Mouse (Mus musculus) midbrain, embryonic 14.5 days (tissue): Measurements from ENCODE around the gene Axin2. TPM values are rescaled to one million over a fixed set of nuclear protein-coding genes. Genes with fewer than 3 reads are reported as not detected.
A peak's percentile ranks its signal among the peaks of the same experiment; 100 is the strongest.

Experiments
- ATAC-seq: fragments of 200-750 bp; cut with Nextera tagmentation; 2 replicates; pipeline ENCODE4 v1.8.0; 2017; ENCODE audit warnings: moderate number of reproducible peaks, moderate library complexity; ENCODE audit not compliant: low FRiP score, low TSS enrichment
- DNase-seq: peaks from one replicate; pipeline ENCODE4 v3.0.0-alpha.2; 2015
- H3K27ac ChIP-seq: fragments of 300-500 bp; sonication (generic); replicated peaks from 2 replicates; pipeline ENCODE4 v1.5.1; 2014; ENCODE audit warnings: mild to moderate bottlenecking, low read depth, low read length, moderate library complexity
- H3K27me3 ChIP-seq: fragments of 300-500 bp; sonication (generic); 2 replicates; pipeline ENCODE4 v1.6.1; 2014; ENCODE audit warnings: low read length, control low read depth, mixed read lengths; ENCODE audit not compliant: control insufficient read depth, insufficient read depth
- H3K36me3 ChIP-seq: fragments of 300-500 bp; sonication (generic); 2 replicates; pipeline ENCODE4 v1.6.1; 2014; ENCODE audit warnings: low read length, control low read depth; ENCODE audit not compliant: control insufficient read depth, insufficient read depth
- H3K4me1 ChIP-seq: fragments of 300-500 bp; sonication (generic); 2 replicates; pipeline ENCODE4 v1.6.1; 2014; ENCODE audit warnings: mild to moderate bottlenecking, antibody characterized with exemption, low read length, control low read depth; ENCODE audit not compliant: control insufficient read depth, insufficient read depth
- H3K4me2 ChIP-seq: fragments of 300-500 bp; sonication (generic); 2 replicates; pipeline ENCODE4 v1.6.1; 2014; ENCODE audit warnings: mild to moderate bottlenecking, low read length, moderate library complexity
- H3K4me3 ChIP-seq: fragments of 300-500 bp; sonication (generic); replicated peaks from 2 replicates; pipeline ENCODE4 v1.5.1; 2014; ENCODE audit warnings: low read depth, low read length
- H3K9ac ChIP-seq: fragments of 300-500 bp; sonication (generic); replicated peaks from 2 replicates; pipeline ENCODE4 v1.6.1; 2014; ENCODE audit warnings: mild to moderate bottlenecking, low read length, moderate library complexity
- H3K9me3 ChIP-seq: fragments of 300-500 bp; sonication (generic); 2 replicates; pipeline ENCODE4 v1.6.1; 2016; ENCODE audit warnings: low read length, control low read depth, mixed read lengths; ENCODE audit not compliant: control insufficient read depth
- WGBS: fragments of 180-500 bp; shearing (Covaris S2); extraction: QIAGEN DNeasy Blood & Tissue Kit; methylation state at CpG from one replicate; pipeline ENCODE4 v1.1.7; 2014; 5-methylcytosine and 5-hydroxymethylcytosine counted together
- polyA plus RNA-seq: library from polyadenylated mRNA; unstranded; fragments of >200 nt; fragmentation: Nextera tagmentation; extraction: Ambion mirVana; gene quantifications from 2 replicates; pipeline ENCODE4 v1.2.1, GENCODE M21; 2014

Gene Axin2
- polyA plus RNA-seq, 1 experiment from 2014 or later = 19.4 TPM

DNA sequence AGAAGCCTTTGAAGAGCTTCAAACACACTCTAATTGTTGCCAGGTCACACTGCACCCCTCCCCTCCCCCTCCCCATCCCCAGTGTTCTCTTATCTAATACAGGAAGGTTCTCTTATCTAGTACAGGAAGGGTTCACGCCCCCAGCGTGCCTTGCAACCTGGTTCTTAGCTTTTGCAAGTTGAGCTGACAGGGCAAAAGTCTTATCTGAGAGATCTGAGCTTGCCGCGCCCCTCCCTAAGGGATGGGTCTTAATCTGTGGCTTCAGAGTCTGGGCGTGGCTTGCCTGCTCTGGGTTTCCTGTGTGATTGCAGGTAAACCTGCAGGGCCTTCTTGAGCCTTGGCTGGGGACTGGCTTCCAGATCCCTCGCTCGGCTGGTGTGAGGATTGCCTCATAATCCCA lies 9.2 kb upstream of the Axin2 start:
- Histone ChIP-seq H3K9me3 (0 out of 2 replicates have a peak, but pooled peaks cover 3% of the 10 kb centered on the region), H3K27me3 (no peaks in the 10 kb centered on the region)
- WGBS = 37% methylated on average over 7 of the region's 7 CpGs

DNA sequence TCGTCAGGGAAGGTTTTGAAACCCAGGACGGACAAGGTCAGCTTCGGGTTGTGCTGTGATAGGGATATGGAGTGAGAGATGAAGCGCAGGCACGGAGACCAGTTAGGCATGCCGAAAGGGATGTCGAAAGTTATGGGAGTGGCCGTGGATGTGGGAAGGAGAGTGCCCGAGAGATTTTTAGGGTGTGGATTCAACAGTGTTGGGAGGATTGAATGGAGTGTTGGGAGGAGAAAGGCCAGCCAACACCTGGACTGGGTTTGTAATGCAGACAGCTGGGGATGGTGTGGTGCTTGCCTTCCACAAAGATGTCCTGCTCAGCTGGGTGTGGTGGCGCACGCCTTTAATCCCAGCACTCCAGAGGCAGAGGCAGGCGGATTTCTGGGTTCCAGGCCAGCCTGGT lies 8.0 kb upstream of the Axin2 start:
- peaks cover 6% of the 10 kb centered on the region; the same call in 1 of the 2 replicates for H3K4me1 ChIP-seq
- no peak overlapping the region for H3K4me2 ChIP-seq
- no peak overlapping the region for H3K4me3 ChIP-seq
- H3K36me3 ChIP-seq = no peaks in the 10 kb centered on the region
- DNase-seq (no peak), ATAC-seq (no peak)
- WGBS = 95% methylated on average over 12 of the region's 12 CpGs
- no peak overlapping the region for H3K9ac ChIP-seq
- H3K9me3 ChIP-seq = 0 out of 2 replicates have a peak, but pooled peaks cover 3% of the 10 kb centered on the region
- H3K27me3 ChIP-seq = no peaks in the 10 kb centered on the region
- no peak overlapping the region for H3K27ac ChIP-seq

More for the DNA sequence above, 9.2 kb upstream of the Axin2 start:
- DNase-seq (no peak), ATAC-seq (no peak)
- Histone ChIP-seq H3K36me3 (no peaks in the 10 kb centered on the region), H3K4me1 (peaks cover 5% of the 10 kb centered on the region; the same call in 1 of the 2 replicates), H3K27ac (no peak overlapping the region), H3K9ac (no peak overlapping the region), H3K4me2 (no peak overlapping the region), H3K4me3 (no peak overlapping the region)

DNA sequence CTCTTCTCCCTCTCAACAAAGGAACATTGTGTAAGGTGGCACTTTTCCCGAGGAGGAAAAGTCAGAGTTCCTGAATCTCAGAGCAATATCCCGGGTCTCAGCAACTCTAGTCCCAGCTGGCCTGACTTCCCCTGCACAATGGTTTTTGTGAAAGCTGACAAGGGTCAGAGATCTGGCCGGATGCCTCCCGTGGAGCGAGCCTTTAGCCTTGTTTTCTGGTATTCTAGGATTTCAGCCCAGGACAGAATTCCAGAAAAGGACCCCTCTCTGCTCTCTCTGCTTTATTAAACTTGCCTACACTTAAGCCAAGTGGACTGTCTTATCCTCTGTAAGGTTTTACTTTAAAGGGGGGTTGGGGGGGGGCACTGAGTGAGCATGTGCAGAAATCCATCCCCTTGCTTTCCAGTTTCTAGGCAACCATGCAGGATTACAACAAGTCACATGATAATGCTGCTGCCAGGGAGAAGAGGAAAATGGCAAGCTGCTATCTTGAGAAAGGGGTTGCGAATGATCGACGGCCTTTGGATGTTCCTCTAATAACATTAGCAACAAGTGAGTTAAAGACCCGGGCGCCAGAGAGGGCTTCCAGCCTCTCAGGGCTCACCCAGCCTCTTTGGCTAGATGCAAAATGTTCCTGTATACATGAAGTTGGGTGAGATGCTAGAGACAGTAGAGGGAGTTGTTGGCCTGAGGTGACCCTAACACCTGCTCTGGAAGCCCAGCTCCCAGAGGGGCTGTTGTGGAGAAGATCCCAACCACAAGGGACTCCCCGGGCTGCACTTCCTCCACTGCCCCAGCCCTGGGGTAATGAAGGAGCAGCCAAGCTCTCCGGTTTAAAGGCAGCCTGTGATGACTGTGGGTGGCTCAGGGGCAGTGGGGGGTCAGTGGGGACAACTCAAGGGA lies 2.5 kb upstream of the Axin2 start:
- ATAC-seq (no peak), DNase-seq (peak; percentile 83)
- WGBS = under 1% methylated on average over 12 of the region's 12 CpGs
- Histone ChIP-seq H3K27me3 (no peaks in the 10 kb centered on the region), H3K4me2 (peak overlapping the region; percentile 47), H3K36me3 (no peaks in the 10 kb centered on the region), H3K9me3 (0 out of 2 replicates have a peak, but pooled peaks cover 3% of the 10 kb centered on the region), H3K27ac (peak overlapping the region; percentile 66), H3K4me3 (no peak overlapping the region; the same call in 1 of the 2 replicates), H3K9ac (no peak overlapping the region; the same call in 1 of the 2 replicates), H3K4me1 (peaks cover 24% of the 10 kb centered on the region)

DNA sequence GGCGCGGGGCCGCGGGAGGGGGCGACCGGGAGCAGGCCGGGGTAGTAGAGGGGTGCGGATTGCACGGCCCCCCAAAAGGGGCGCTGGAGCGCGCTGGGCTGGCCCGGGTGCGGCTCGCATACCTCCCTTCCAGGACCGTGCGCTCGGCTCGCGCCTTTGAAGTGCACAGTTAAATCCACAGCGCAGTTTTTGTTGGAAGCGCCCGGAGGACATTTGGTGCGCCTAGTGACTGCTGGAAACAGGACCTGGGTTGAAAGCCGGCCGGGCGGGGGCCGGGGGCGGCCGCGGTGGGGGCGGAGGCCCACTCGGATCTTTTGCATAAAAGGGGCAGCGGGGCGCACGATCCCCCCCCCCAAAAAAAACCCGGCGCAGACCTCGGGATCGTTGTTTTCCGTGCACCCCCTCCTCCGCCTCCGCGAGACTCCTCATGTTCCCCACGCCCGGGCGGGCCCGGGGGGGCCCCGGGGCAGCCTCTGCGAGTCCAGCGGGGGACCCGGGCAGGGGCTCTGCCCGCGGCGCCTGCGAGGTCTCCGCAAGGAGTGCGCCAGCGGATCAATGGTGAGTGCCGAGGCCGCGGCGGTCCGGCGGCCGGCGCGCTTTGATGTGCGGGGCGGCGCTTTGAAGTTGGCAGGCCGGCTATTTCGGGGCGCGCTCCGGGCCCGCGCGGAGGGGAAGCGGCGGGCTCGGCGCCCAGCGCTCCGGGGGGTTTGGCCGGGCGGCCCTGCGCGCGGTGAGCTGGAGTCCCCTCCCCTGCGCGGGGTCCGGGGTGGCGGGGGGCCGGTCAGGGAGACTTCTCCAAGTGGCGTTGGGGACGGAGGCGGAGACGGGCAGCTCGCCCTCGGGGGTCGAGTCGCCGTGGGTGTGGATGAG lies 722 bp downstream of the Axin2 start:
- ATAC-seq (peak; percentile 82), DNase-seq (peak; percentile 94)
- under 1% methylated on average over 99 of the region's 104 CpGs for WGBS
- Histone ChIP-seq H3K9me3 (no peaks in the 10 kb centered on the region), H3K36me3 (no peaks in the 10 kb centered on the region), H3K27ac (peak overlapping the region; percentile 100), H3K4me3 (peak overlapping the region; percentile 89), H3K4me2 (peak overlapping the region; percentile 90), H3K27me3 (no peaks in the 10 kb centered on the region), H3K4me1 (peaks cover 54% of the 10 kb centered on the region), H3K9ac (peak overlapping the region; percentile 90)

DNA sequence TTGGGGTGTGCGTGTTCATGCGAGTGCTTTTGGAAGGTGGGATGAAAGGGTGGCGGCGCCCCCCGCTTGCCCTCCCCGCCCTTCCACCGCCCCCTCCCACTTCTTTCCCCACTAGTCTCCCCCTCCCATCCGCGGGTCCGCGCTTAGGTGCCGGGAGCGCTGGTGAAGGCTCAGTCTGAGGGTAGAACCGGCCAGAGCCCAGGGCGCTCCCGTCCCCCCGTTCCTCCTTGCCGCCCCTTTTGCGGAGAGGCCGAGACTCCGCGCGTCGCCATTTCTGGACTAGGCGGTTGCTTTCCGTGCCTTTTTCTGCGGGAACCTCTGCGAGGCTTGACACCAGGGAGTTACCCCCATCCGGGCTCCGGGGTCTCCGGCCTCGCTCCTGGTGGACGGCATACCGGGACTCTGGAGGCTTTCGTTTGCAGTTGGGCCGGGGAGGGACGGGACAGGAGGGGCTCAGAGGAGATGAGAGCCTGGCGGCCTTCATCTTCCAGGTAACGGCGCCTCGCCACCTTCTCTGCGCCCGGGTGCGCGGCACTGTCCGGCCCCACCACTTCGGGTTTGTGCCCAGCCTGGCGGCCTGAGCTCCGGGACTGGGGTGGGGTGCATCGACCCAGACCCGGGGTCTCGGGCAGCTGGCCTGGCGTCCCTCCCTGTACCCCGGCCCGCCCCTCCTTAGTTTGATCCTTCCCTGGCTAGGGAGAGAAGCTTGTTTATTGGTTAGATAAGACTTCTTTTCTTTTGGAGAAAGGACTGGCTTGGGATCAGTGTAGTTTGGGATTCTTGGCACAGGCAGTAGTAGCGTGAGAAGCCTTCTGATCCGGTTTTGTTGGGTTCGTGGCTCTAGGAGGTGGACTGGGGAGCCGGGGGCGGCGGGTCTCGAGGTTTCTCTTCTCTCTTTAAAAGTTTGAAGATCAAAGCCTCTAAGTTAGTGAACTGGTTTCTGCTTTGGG lies 1.6 kb downstream of the Axin2 start:
- Histone ChIP-seq H3K4me1 (peaks cover 60% of the 10 kb centered on the region), H3K27ac (peak overlapping the region; percentile 100), H3K4me2 (peak overlapping the region; percentile 90), H3K4me3 (peak overlapping the region; percentile 89), H3K27me3 (no peaks in the 10 kb centered on the region), H3K36me3 (no peaks in the 10 kb centered on the region), H3K9me3 (no peaks in the 10 kb centered on the region), H3K9ac (peak overlapping the region; percentile 90)
- under 1% methylated on average over 59 of the region's 62 CpGs for WGBS
- ATAC-seq = peak; percentile 26
- peak; percentile 76 for DNase-seq

DNA sequence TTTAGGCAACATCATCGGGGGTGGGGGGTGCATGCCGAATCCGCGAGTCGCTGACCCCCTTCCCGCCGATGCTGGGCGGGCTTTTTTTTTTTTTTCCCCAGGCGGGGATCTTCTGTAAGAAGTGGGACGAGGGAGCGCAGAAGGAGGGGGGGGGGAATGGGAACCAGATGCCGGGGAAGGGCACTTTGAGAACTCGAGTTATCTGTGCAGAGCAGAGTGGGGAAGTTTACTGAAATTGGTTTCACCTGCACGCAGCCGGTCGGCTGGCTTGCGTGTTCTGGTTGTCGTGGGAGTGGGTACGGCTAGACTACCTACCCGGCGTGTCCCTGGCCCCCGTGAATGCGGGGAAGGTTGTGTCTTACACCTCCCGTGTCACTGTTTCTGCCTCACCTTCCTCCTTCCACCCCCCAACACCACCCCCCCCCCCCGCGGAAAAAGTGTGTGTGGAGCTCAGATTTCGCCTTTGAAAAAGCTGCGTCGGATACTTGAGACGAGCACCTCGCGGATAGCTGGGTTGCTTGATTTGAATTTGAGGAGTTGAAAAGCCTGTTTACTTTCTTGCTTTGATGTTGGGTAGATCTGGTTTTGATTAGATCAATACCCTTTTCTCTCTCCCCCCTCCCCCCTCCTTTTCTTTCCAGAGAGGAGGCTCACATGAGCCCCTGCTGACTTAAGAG lies 2.5 kb downstream of the Axin2 start:
- under 1% methylated on average over 29 of the region's 32 CpGs for WGBS
- Histone ChIP-seq H3K4me3 (peak overlapping the region; percentile 89), H3K9ac (peak overlapping the region; percentile 90), H3K4me1 (peaks cover 62% of the 10 kb centered on the region), H3K4me2 (peak overlapping the region; percentile 90), H3K36me3 (no peaks in the 10 kb centered on the region), H3K27ac (peak overlapping the region; percentile 100), H3K9me3 (no peaks in the 10 kb centered on the region), H3K27me3 (no peaks in the 10 kb centered on the region)
- ATAC-seq = no peak
- DNase-seq = peak; percentile 66

DNA sequence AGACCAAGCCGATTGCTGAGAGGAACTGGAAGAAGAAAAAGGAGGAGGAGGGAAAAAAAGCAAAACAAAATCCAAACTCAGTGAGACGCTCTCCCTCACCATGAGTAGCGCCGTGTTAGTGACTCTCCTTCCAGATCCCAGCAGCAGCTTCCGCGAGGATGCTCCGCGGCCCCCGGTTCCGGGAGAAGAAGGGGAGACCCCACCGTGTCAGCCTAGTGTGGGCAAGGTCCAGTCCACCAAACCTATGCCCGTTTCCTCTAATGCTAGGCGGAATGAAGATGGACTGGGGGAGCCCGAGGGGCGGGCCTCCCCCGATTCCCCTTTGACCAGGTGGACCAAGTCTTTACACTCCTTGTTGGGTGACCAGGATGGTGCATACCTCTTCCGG lies 3.0 kb downstream of the Axin2 start:
- Histone ChIP-seq H3K4me2 (peak overlapping the region; percentile 90), H3K4me1 (peaks cover 62% of the 10 kb centered on the region), H3K27ac (peak overlapping the region; percentile 100; the same call in 1 of the 2 replicates), H3K9ac (peak overlapping the region; percentile 90), H3K27me3 (no peaks in the 10 kb centered on the region), H3K36me3 (no peaks in the 10 kb centered on the region), H3K4me3 (peak overlapping the region; percentile 89), H3K9me3 (no peaks in the 10 kb centered on the region)
- 1% methylated on average over 17 of the region's 17 CpGs for WGBS
- DNase-seq (no peak), ATAC-seq (no peak)
